Mouse (Mus musculus) testis, adult 2 months (tissue): ENCODE measurements around the gene Ank3.

ENCODE experiments used
- CTCF ChIP-seq: fragments of 200-500 bp; IDR thresholded peaks from 2 replicates; pipeline ENCODE4 v1.5.1; 2012; ENCODE audit warnings: low read depth, mild to moderate bottlenecking, inconsistent platforms, low read length, moderate library complexity; ENCODE audit not compliant: control insufficient read depth, insufficient read depth, insufficient replicate concordance
- POLR2A ChIP-seq: fragments of 200-500 bp; IDR thresholded peaks from 2 replicates; pipeline ENCODE4 v1.6.1; 2012; ENCODE audit warnings: low read depth, mild to moderate bottlenecking, inconsistent platforms, low read length, moderate library complexity; ENCODE audit not compliant: control insufficient read depth

DNA sequence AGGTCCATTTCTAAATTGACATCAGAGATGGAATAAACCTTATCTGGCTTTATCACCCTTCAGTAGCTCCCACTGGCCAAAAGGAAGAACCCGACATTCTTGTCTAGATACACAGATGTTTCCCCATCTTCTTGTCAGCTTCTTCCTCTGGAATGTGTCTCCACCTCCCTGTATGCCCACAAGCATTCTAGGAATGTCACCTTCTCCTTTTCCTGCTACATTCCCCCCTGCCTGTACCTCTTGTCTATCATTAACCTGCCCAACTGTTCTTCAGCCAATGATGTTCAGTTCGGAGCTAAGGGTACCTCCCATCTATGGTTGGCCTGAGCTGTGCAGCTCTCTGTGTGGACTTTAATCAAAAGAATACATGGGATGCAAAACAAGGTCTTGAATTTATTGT lies 272.4 kb downstream of the Ank3 start:
- TF ChIP-seq POLR2A (no peak), CTCF (no peak)
